Mouse (Mus musculus): ENCODE data around the gene Gsto1.

Gsto1 gene

DNA sequence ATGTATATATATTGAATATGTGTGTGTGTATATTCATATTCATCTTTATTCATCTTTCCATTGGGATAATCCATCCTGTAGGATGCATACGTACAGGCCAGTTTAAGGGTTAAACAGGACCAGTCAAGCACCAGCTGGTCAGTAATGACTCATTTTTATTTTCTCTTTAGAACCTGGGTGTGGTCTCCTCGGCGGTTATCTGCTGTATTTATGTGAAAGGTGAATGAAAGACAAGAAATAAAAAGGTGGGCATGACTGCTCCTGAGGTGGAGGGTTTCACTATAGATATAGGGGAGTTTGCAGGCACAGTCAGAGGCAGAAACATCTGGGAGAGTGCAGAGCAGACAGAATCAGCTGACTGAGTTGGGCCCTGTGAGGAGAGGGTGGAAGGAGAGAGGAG lies 14.7 kb downstream of the Gsto1 start:
- DNase-seq (ENCODE audit: low read depth, low spot score), result no peak
- Histone ChIP-seq H3K36me3 (ENCODE audit: control insufficient read depth, insufficient read depth, low read length, poor library complexity, severe bottlenecking) (no peaks in the 10 kb centered on the region), H3K27me3 (ENCODE audit: control insufficient read depth, insufficient read depth, low read length, poor library complexity, severe bottlenecking) (no peaks in the 10 kb centered on the region)

DNA sequence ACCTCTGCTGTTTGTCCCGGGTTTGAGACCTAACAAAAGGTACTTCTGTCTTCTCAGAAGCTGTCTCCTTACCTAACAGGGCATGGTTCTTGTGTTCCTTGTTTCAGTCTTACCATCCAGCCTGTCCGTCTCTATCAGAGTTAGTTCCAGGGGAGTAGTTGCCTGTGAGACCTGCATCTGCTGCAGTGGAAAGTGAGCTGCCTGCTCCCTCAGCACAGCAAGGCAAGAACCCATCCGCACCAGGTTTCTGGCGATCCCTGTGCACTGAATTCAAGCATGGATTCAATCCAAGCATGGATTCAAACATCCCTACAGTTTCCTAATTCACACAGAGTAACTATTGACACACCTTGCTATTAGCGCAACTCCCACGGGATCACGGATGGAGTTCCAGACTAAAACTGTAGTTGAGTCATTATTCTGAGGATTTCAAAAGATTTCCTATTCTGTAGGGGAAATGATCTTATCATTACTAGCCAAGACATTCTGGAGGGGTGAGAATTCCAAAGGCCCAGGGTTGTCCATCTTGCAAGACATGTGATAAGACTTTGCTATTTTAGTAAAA lies 15.4 kb downstream of the Gsto1 start:
- no peaks in the 10 kb centered on the region for H3K27me3 ChIP-seq (ENCODE audit: control insufficient read depth, insufficient read depth, low read length, poor library complexity, severe bottlenecking)
- DNase-seq (ENCODE audit: low read depth, low spot score), result no peak
- H3K36me3 ChIP-seq (ENCODE audit: control insufficient read depth, insufficient read depth, low read length, poor library complexity, severe bottlenecking), result no peaks in the 10 kb centered on the region

DNA sequence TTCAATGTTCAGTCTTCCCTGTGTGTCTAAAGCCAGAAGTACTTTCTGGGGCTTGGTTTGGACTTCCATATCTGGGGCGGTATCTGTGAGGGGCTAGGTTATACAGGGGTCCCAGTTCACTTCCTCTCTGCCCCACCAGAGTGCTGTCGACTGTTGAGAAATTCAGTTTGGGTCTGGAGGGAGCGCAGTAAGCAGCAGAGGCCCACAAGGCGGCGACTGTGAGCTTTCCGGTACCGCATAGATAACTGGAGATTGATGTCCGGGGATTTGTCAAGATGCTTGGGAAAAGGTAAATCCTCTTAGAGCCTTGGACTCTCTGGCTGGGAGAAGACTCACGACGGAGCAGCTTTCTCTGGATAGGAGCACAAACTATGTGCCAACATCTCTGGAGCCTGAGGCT lies 16.7 kb downstream of the Gsto1 start:
- no peaks in the 10 kb centered on the region for H3K27me3 ChIP-seq (ENCODE audit: control insufficient read depth, insufficient read depth, low read length, poor library complexity, severe bottlenecking)
- no peak for DNase-seq (ENCODE audit: low read depth, low spot score)

DNA sequence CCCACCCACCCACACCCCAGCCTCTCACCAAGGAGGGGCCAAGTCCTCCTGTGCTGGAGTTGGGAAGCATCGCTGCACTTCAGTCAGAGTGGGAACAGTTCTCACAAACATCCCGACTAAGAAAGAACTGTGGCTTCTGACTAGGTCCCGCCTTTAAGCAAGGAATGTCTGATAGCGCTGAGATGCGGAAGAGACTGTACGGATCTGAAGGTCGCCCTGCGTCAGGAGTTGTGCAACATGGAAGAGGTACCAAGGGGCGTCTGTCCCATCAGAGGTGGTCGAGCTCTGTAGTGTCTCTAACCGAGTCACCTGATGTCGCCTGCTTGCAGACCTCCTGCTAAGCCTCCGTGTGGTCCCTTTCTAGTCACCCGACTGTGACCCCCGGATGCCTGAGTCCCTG lies 21.5 kb downstream of the Gsto1 start:
- Histone ChIP-seq H3K36me3 (ENCODE audit: control insufficient read depth, insufficient read depth, low read length, poor library complexity, severe bottlenecking) (no peaks in the 10 kb centered on the region), H3K27me3 (ENCODE audit: control insufficient read depth, insufficient read depth, low read length, poor library complexity, severe bottlenecking) (no peaks in the 10 kb centered on the region)
- no peak for DNase-seq (ENCODE audit: low read depth, low spot score)

More for the DNA sequence above, 16.7 kb downstream of the Gsto1 start:
- H3K36me3 ChIP-seq (ENCODE audit: control insufficient read depth, insufficient read depth, low read length, poor library complexity, severe bottlenecking), result no peaks in the 10 kb centered on the region

DNA sequence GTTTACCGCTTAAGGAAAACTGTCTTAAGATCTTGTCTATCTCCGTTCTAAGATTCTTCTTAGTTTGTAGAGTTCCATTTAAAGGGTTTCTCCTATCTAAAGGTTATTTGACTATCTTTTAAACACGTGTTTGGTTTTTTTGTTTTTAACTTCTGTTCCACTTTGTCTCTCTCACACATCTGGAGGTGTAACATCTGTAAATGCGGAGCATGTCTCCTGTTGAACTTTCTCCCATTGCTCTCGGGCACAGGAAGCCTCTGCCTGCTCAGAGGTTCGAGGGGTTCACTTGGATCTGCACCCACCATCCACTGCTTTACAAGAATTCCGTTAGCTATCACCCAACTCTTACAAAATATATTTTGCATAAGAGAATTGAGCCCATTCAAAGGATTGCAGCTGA lies 26.8 kb downstream of the Gsto1 start:
- no peak for DNase-seq (ENCODE audit: low read depth, low spot score)
- H3K27me3 ChIP-seq (ENCODE audit: control insufficient read depth, insufficient read depth, low read length, poor library complexity, severe bottlenecking), result no peaks in the 10 kb centered on the region
- no peaks in the 10 kb centered on the region for H3K36me3 ChIP-seq (ENCODE audit: control insufficient read depth, insufficient read depth, low read length, poor library complexity, severe bottlenecking)

DNA sequence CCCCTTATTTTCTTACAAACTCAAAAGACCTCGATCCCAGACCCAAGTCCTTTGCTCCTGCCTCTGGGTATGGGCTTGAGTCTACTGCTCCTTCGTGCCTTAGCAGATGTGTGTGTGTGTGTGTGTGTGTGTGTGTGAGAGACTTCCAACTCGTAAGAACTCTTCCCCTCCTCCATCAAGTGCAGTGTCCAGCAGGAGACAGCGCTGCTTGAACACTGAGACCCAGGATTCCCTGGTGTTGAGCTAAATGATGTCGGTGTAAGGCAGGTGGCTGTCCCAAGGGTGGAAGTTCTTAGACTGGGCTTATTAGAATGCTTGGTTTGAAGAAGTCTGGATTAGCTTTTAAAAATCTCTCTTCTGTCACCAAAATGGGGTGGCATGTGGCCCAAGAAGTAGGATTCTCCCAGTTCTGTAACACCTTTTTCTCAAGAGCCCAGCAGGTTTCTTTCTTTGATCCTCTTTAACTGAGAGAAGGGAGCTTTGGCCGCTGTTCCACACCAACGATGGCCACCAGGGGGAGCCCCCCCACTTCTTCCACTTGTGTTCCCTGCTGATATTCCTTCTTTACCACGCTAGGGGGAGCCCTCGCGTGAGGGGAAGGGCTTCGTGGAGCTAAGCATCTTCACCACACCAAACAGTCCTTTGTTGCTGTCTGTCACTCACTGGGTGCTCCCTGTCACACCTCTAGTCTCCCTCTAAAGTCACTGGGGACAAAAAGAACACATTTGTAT lies 27.5 kb downstream of the Gsto1 start:
- peak; percentile 95 for DNase-seq (ENCODE audit: low read depth, low spot score)
- H3K36me3 ChIP-seq (ENCODE audit: control insufficient read depth, insufficient read depth, low read length, poor library complexity, severe bottlenecking), result no peaks in the 10 kb centered on the region

DNA sequence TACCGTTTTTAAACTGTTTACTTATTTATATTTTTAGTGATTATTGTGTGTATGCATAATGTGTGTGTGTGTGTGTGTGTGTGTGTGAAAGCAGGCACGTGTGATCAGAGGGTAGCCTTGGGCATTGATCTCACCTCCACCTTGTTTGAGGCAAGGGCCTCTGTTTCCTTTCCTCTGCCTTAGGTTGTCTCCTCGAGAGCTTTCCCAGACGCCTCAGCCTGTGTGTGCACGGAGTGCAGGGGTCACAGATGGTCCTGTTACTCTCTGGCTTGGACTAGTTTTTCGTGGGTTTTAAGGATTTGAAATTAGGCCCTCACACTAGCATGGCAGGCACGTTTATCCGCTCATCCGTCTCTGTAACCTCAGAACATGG lies 28.1 kb downstream of the Gsto1 start:
- no peak for DNase-seq (ENCODE audit: low read depth, low spot score)
- H3K27me3 ChIP-seq (ENCODE audit: control insufficient read depth, insufficient read depth, low read length, poor library complexity, severe bottlenecking), result no peaks in the 10 kb centered on the region
- H3K36me3 ChIP-seq (ENCODE audit: control insufficient read depth, insufficient read depth, low read length, poor library complexity, severe bottlenecking), result no peaks in the 10 kb centered on the region

More for the DNA sequence above, 27.5 kb downstream of the Gsto1 start:
- H3K27me3 ChIP-seq (ENCODE audit: control insufficient read depth, insufficient read depth, low read length, poor library complexity, severe bottlenecking), result no peaks in the 10 kb centered on the region

DNA sequence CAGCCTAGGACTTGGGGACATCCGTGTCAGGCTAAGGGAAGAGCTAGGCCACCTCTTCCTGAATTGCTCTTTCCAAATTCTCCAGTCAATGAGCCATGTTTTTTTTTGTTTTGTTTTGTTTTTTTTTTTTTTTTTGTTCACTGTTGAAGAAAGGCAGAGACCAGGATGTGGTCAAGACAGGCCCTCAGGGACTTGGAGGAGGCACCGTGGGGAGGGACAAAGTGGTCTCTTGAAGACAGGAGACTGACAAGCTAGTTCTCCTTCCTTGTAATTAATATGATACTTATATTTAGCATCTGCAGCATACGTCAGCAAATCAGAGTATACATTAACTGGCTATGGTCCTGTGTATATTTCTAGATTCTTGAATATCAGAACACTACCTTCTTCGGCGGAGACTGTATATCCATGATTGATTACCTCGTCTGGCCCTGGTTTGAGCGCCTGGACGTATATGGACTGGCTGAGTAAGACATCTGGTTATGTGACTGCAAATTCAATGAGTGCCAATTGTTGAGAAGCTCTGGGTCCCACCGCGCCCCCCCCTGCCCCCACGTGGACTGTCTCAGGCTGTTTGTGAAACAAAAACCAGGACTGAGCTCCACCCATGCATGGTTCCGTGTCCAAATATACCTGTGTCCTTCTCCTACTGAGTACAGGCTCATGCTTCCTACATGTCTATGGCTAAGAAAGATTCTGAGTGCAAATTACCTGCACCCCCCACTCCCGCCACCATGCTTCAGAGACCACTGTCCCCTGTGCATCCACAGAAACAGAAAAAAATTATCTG lies 29.7 kb downstream of the Gsto1 start:
- Histone ChIP-seq H3K36me3 (ENCODE audit: control insufficient read depth, insufficient read depth, low read length, poor library complexity, severe bottlenecking) (no peaks in the 10 kb centered on the region), H3K27me3 (ENCODE audit: control insufficient read depth, insufficient read depth, low read length, poor library complexity, severe bottlenecking) (no peaks in the 10 kb centered on the region)
- DNase-seq (ENCODE audit: low read depth, low spot score), result peak; percentile 81

DNA sequence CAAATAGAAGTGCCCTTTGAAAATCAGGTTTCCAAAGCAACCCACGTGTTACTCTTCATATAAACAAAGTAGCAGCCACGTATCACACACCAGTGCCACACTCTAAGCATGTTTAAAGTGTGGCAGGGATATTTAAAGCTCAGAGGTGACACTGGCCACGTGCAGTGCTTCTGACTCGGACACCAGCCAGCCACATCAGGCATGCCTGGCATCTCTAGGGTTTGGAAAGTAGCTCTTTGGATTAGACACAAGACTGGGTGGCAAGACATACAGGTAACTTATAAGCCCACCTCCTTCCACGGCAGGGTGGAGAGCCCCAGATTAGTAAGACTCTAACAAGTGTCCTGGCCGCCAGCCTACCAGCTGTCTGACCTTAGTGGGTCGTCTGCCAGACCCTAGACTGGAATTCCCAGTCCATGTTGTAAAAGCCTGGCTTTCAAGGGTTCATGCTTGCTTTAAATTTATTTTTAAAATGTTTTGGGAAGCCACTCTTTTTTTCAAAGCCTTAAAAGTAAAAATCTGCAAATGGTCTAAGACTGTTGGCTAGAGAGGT lies 30.5 kb downstream of the Gsto1 start:
- Histone ChIP-seq H3K36me3 (ENCODE audit: control insufficient read depth, insufficient read depth, low read length, poor library complexity, severe bottlenecking) (no peaks in the 10 kb centered on the region), H3K27me3 (ENCODE audit: control insufficient read depth, insufficient read depth, low read length, poor library complexity, severe bottlenecking) (no peaks in the 10 kb centered on the region)
- DNase-seq (ENCODE audit: low read depth, low spot score), result peak; percentile 49

DNA sequence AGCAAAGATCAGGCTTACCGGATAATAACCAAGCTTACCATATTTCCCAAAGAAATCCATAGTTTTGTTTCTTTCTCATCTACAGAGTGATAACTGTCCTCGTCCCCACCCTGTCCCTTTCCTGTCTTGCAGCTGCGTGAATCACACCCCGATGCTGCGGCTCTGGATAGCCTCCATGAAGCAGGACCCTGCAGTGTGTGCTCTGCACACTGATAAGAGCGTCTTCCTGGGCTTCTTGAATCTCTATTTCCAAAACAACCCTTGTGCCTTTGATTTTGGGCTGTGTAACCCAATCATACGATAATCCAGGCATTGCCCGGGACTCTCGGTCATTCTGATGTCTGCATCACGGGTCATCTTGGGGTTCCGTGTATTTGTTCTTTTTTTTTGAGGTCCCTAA lies 31.1 kb downstream of the Gsto1 start:
- no peak for DNase-seq (ENCODE audit: low read depth, low spot score)
- Histone ChIP-seq H3K36me3 (ENCODE audit: control insufficient read depth, insufficient read depth, low read length, poor library complexity, severe bottlenecking) (no peaks in the 10 kb centered on the region), H3K27me3 (ENCODE audit: control insufficient read depth, insufficient read depth, low read length, poor library complexity, severe bottlenecking) (no peaks in the 10 kb centered on the region)

DNA sequence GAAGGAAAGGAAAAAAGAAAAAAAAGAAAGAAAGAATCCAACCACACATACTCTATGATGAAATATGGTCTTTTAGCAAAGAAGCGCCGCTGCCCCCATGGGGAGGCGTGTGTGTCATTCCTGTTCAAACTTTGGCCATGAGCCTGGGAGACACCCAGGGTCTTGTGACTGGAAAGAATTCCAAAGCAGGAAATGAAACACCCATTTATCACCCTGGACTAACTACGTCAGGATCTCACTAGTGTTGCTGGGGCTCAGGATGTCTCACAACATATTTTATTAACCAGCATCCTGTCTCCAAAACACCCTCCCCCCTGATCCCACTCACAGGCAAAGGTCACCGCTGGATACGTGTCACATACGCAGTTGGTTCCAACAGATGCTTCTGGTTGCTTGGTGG lies 31.8 kb downstream of the Gsto1 start:
- Histone ChIP-seq H3K27me3 (ENCODE audit: control insufficient read depth, insufficient read depth, low read length, poor library complexity, severe bottlenecking) (no peaks in the 10 kb centered on the region), H3K36me3 (ENCODE audit: control insufficient read depth, insufficient read depth, low read length, poor library complexity, severe bottlenecking) (no peaks in the 10 kb centered on the region)
- DNase-seq (ENCODE audit: low read depth, low spot score), result no peak

DNA sequence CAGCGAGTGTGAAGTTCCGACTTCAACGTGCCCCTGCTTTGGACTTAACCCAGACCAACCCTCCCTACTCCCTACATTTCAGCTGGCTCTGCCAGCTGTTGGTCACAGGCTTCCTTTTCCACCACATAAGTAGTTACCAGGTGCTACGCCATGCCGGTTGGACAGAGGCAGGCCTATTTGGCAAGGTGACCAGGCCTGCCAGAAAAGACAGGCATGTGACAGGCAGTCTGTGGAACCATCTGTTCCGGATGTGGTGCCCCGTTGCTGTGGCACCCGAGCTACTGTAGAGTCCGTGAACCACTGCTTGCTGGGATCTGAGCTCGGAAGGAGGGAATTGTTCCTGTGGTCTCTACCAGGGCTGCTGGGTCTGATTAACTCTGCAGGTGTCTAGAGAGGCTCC lies 32.6 kb downstream of the Gsto1 start:
- Histone ChIP-seq H3K36me3 (ENCODE audit: control insufficient read depth, insufficient read depth, low read length, poor library complexity, severe bottlenecking) (no peaks in the 10 kb centered on the region), H3K27me3 (ENCODE audit: control insufficient read depth, insufficient read depth, low read length, poor library complexity, severe bottlenecking) (no peaks in the 10 kb centered on the region)
- peak; percentile 80 for DNase-seq (ENCODE audit: low read depth, low spot score)

DNA sequence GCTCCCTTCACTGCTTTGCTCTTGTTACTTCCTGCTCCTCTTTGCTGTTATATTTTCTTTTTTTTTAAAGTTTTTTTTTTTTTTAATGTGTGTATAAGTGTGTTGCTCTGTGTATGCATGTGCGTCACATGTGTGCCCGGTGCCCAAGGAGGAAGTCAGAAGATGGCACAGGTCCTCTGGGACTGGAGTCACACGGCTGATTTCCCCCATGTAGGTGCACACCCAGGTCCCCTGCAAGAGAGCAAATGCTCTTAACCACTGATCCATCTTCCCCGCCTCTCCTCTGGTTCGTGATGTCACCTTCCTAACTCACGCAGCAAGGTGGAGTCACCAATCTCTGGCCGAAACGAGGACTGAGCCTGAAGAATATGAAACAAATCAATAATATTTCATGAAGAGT lies 33.3 kb downstream of the Gsto1 start:
- DNase-seq (ENCODE audit: low read depth, low spot score), result peak; percentile 96
- Histone ChIP-seq H3K27me3 (ENCODE audit: control insufficient read depth, insufficient read depth, low read length, poor library complexity, severe bottlenecking) (no peaks in the 10 kb centered on the region), H3K36me3 (ENCODE audit: control insufficient read depth, insufficient read depth, low read length, poor library complexity, severe bottlenecking) (no peaks in the 10 kb centered on the region)

DNA sequence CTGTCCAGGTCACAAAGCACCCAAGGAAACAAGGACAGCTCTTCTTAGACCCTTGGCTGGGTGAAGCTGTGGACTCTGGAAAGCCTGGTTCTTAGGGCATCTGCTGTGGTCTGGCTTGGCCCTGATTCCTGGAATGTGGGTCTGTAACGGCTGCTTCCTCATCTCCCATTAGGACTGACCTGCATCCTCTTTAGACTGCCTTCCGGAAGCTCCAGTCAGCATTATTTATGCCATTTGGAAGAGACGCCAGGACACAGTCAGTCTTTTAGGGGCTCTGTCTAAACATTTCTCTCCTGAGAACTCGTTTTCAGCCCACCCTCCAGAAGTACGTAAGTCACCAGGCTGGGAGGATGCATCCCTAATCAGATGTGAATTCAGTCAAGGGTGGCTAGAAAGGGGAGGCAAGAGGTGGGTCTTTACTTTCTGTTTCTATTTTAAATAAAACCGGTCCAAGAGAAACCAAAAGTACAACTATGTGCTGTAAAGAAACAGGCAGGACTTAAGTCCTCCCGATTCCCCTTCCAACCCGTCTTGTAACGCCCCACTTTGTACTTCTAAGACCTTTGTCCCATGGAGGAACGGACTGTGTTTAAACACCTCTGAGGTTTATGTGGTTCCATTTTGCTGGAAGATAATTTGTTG lies 35.8 kb downstream of the Gsto1 start:
- DNase-seq (ENCODE audit: low read depth, low spot score), result peak; percentile 60
- no peaks in the 10 kb centered on the region for H3K27me3 ChIP-seq (ENCODE audit: control insufficient read depth, insufficient read depth, low read length, poor library complexity, severe bottlenecking)
- no peaks in the 10 kb centered on the region; the same call in 1 of the 2 replicates for H3K36me3 ChIP-seq (ENCODE audit: control insufficient read depth, insufficient read depth, low read length, poor library complexity, severe bottlenecking)

Data from splenic B cell, adult 2 months (primary cell).